Mouse (Mus musculus) bone marrow, adult 2 months (tissue): ENCODE results near the gene Tnp2.

Experiments used
- CTCF ChIP-seq: fragments of 200-500 bp; IDR thresholded peaks from 2 replicates; pipeline ENCODE4 v1.5.1; 2011; ENCODE audit warnings: low read length, control low read depth; ENCODE audit not compliant: control insufficient read depth, insufficient read depth
- POLR2A ChIP-seq: fragments of 200-500 bp; IDR thresholded peaks from 2 replicates; pipeline ENCODE4 v1.6.1; 2011; ENCODE audit warnings: low read depth, mild to moderate bottlenecking, control low read depth, low read length, borderline replicate concordance; ENCODE audit not compliant: control insufficient read depth

DNA sequence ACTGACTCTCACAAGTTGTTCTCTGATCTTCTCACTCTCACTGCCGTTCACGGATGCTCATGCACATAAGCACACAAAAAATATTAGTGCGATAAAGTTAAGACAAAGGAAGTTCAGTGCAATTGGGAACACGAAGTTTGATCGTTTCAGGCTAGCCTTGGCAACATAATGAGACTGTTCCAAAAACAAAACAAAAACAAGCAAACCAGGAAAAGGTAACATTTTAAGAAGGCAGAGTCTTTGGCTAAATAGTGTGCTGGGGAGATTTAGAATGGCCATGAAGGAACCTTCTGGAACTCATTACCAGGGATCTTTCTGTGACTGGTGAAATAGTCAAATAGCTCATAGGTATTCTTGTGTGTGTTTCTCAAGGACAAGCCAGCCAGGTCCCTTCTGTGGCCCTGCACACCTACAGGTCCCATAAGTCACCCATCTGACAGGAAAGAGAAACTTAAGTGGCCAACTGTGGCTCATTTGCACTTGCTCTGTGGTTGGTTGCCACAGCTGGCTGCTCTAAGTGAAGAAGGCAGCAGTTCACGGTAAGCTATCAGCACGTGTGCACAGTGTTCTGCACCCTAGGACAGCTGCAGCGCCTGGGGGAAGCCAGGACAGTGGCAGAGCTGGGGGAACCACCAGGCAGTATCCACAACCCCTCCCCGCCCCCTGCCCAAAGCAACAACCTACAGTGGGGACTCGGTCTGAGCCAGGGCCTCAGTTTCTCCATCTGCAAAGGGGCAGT lies 17.5 kb upstream of the Tnp2 start, which contains the start of gene Prm1:
- TF ChIP-seq CTCF (no peak), POLR2A (no peak)
